ENCODE assay signal across 9 mouse cellular contexts in genomic region chr2:116893988-116894363, GRCm38 (mm10). TPM values are rescaled to one million over a fixed set of nuclear protein-coding genes. Genes with fewer than 3 reads are reported as not detected.
DNase-seq lines count a peak whose midpoint lies in the region; ATAC-seq and TF ChIP-seq lines count a peak whose summit lies in the region.
"Had no signal": no experiment of that assay in that cellular context is flagged by ENCODE, and none has a peak within 500 bp of the region (broad histone marks: within the 10 kb centered on the region; RNA-seq: fewer than 3 reads in every experiment).

No protein-coding gene starts in this region.

- no peaks in the 10 kb centered on the region for H3K27me3 ChIP-seq in forebrain, embryonic 16.5 days (replicated peaks; ENCODE audit: control insufficient read depth, insufficient read depth, low read length)
- no peaks in the 10 kb centered on the region for H3K27me3 ChIP-seq in lung, embryonic 14.5 days (ENCODE audit: insufficient read depth, low read length)

- ATAC-seq in forebrain, embryonic 16.5 days = peak; percentile 89
- ATAC-seq in lung, embryonic 14.5 days (ENCODE audit: insufficient read depth) = peak; percentile 81

- H3K27ac ChIP-seq in forebrain, embryonic 16.5 days (ENCODE audit: low read length) = no peak overlapping the region
- no peak overlapping the region for H3K27ac ChIP-seq in lung, embryonic 14.5 days (ENCODE audit: low read depth)
- no peak overlapping the region for H3K27ac ChIP-seq in olfactory bulb, adult 2 months (ENCODE audit: insufficient read depth, low read depth, low read length)

- no peaks in the 10 kb centered on the region for H3K9me3 ChIP-seq in forebrain, embryonic 16.5 days (ENCODE audit: control insufficient read depth, low read length)
- H3K9me3 ChIP-seq in lung, embryonic 14.5 days (ENCODE audit: low read depth, low read length) = no peaks in the 10 kb centered on the region

- peak; percentile 31 for DNase-seq in left cerebral cortex, postnatal 4 days
- DNase-seq in left cerebral cortex, adult 11 months (ENCODE audit: low spot score) = no peak
- DNase-seq in brain, embryonic 14.5 days (ENCODE audit: low read depth) = peak; percentile 90
- DNase-seq in kidney, adult 18-20 months = peak; percentile 13
- peak; percentile 91 for DNase-seq in lung, embryonic 14.5 days
- DNase-seq in urinary bladder, postnatal 10 days (ENCODE audit: low spot score) = no peak

- H3K4me3 ChIP-seq in forebrain, embryonic 16.5 days (replicated peaks; ENCODE audit: low read length) = peak overlapping the region; percentile 38
- peak overlapping the region; percentile 23; the same call in 1 of the 2 replicates for H3K4me3 ChIP-seq in lung, embryonic 14.5 days (ENCODE audit: low read depth, low read length)
- peak overlapping the region; percentile 26; the same call in 1 of the 2 replicates for H3K4me3 ChIP-seq in olfactory bulb, adult 2 months (ENCODE audit: insufficient read depth, low read depth, low read length)

- WGBS in forebrain, embryonic 16.5 days = 0% methylated on average over 9 of the region's 9 CpGs
- WGBS in lung, embryonic 14.5 days = under 1% methylated on average over 9 of the region's 9 CpGs
- WGBS in olfactory bulb, adult 2 months = under 1% methylated on average over 9 of the region's 9 CpGs

- H3K9ac ChIP-seq in forebrain, embryonic 16.5 days (replicated peaks; ENCODE audit: low read depth, low read length) = peak overlapping the region; percentile 45
- no peak overlapping the region for H3K9ac ChIP-seq in lung, embryonic 14.5 days

- H3K4me1 ChIP-seq in forebrain, embryonic 16.5 days (replicated peaks; ENCODE audit: control insufficient read depth, insufficient read depth, low read length) = no peaks in the 10 kb centered on the region
- no peaks in the 10 kb centered on the region for H3K4me1 ChIP-seq in lung, embryonic 14.5 days (ENCODE audit: insufficient read depth)
- peaks cover 5% of the 10 kb centered on the region for H3K4me1 ChIP-seq in olfactory bulb, adult 2 months (ENCODE audit: control insufficient read depth, insufficient read depth, low read length)

- TF ChIP-seq POLR2A in brain, embryonic 14.5 days (IDR thresholded peaks at IDR 0.05; ENCODE audit: borderline replicate concordance, extremely low read depth, insufficient read depth, insufficient read length, poor library complexity, severe bottlenecking) = no peak
- TF ChIP-seq POLR2A in olfactory bulb, adult 2 months (IDR thresholded peaks at IDR 0.05; ENCODE audit: insufficient read depth, low read depth, low read length) = no peak

- peak; percentile 80; the same call in 1 of the 2 replicates for TF ChIP-seq CTCF in brain, embryonic 14.5 days (IDR thresholded peaks at IDR 0.05; ENCODE audit: borderline replicate concordance, extremely low read depth, insufficient read depth, insufficient read length)
- TF ChIP-seq CTCF in lung, embryonic 14.5 days (IDR thresholded peaks at IDR 0.05; ENCODE audit: low read depth) = peak; percentile 83
- no peak for TF ChIP-seq CTCF in olfactory bulb, adult 2 months (IDR thresholded peaks at IDR 0.05; ENCODE audit: insufficient read depth, low read depth, low read length)

- intact Hi-C loops in left cerebral cortex, postnatal 4 days (cut with DNase I) = loop anchor here (10.0 kb wide), 1 partner anchor 541 kb away; no protein-coding TSS in a partner anchor

- peak overlapping the region; percentile 66 for H3K4me2 ChIP-seq in forebrain, embryonic 16.5 days (ENCODE audit: low read length)
- peak overlapping the region; percentile 62 for H3K4me2 ChIP-seq in lung, embryonic 14.5 days

- H3K36me3 ChIP-seq in forebrain, embryonic 16.5 days (ENCODE audit: control insufficient read depth, insufficient read depth) = no peaks in the 10 kb centered on the region
- no peaks in the 10 kb centered on the region for H3K36me3 ChIP-seq in lung, embryonic 14.5 days (ENCODE audit: insufficient read depth)

RNA-seq across cellular contexts. Expression of gene Tmco5, which starts 15.5 kb away (rescaled TPM):
- total RNA-seq in left cerebral cortex, postnatal 4 days (2021) = under 1 TPM; 0.34 to 0.72 TPM
- not detected in 2 replicates for polyA plus RNA-seq in brain, embryonic 14.5 days (2012; rRNA removed)
- polyA plus RNA-seq in forebrain, embryonic 16.5 days (2015; fragmentation: Nextera tagmentation; extraction: Ambion mirVana) = not detected in 2 replicates
- not detected in 2 replicates for polyA plus RNA-seq in lung, embryonic 14.5 days (2014; fragmentation: Nextera tagmentation; extraction: Ambion mirVana)
- polyA plus RNA-seq in olfactory bulb, adult 2 months (2012; ENCODE audit: insufficient read depth, insufficient read length, low replicate concordance, missing spikeins) = not detected in 2 replicates
- polyA plus RNA-seq: gonadal fat pad, adult 2 months had no signal

Comparison
In these comparisons a context has a peak if more than half of its experiments do, and no peak if none do; other contexts are left out.
1. DNase-seq: peak in left cerebral cortex, postnatal 4 days (single experiment), brain, embryonic 14.5 days (single experiment), kidney, adult 18-20 months (single experiment) and lung, embryonic 14.5 days (single experiment); none in left cerebral cortex, adult 11 months (single experiment) and urinary bladder, postnatal 10 days (single experiment).
2. Peak in every context shown above with its lines, with median percentiles within 50 percentile points of each other: H3K4me3 ChIP-seq.